Mouse (Mus musculus): ENCODE results near the gene Gan.

- TF ChIP-seq CTCF (IDR thresholded peaks at IDR 0.05; ENCODE audit: low read depth) = no peak
- TF ChIP-seq EP300 (IDR thresholded peaks at IDR 0.05; ENCODE audit: low read depth) = no peak
Observed at GRCm38 (mm10) chr8:117199658-117200057, 41.7 kb downstream of the Gan start.
